Mouse (Mus musculus) lung, adult 2 months (tissue): Measurements from ENCODE around the gene Cd200. TPM values are rescaled to one million over a fixed set of nuclear protein-coding genes. Genes with fewer than 3 reads are reported as not detected.

ENCODE experiments used
- DNase-seq: peaks from one replicate; pipeline ENCODE4 v3.0.0; 2022
- H3K4me1 ChIP-seq: fragments of 200-500 bp; 2 replicates; pipeline ENCODE4 v1.6.1; 2011; ENCODE audit warnings: low read length; ENCODE audit not compliant: control insufficient read depth, insufficient read depth
- H3K4me3 ChIP-seq: fragments of 200-500 bp; replicated peaks from 2 replicates; pipeline ENCODE3; 2011; ENCODE audit warnings: low read depth, mild to moderate bottlenecking, control low read depth, low read length; ENCODE audit errors: extremely low read depth
- CTCF ChIP-seq: fragments of 200-500 bp; IDR thresholded peaks from 2 replicates; pipeline ENCODE4 v1.5.1; 2011; ENCODE audit warnings: mild to moderate bottlenecking, low read length, control low read depth; ENCODE audit not compliant: insufficient read depth
- POLR2A ChIP-seq: fragments of 200-500 bp; IDR thresholded peaks from 2 replicates; pipeline ENCODE4 v1.6.1; 2011; ENCODE audit warnings: low read depth, mild to moderate bottlenecking, control low read depth, low read length, borderline replicate concordance; ENCODE audit errors: extremely low read depth
- WGBS: fragments of 180-500 bp; shearing (Covaris S2); methylation state at CpG from one replicate; pipeline ENCODE4 v1.1.7; 2018; 5-methylcytosine and 5-hydroxymethylcytosine counted together
- polyA plus RNA-seq: library from polyadenylated mRNA; depleted of rRNA; stranded (reverse); fragments of >200 nt; gene quantifications from 2 replicates; pipeline ENCODE4 v1.2.3, GENCODE M21; 2012

The Cd200 gene
- polyA plus RNA-seq, 1 experiment: 212 TPM

GRCm38 (mm10) chr16:45378959-45379358 is 29.9 kb downstream of the Cd200 start:
- DNase-seq: no peak
- WGBS: 24% methylated on average over 3 of the region's 3 CpGs

DNA sequence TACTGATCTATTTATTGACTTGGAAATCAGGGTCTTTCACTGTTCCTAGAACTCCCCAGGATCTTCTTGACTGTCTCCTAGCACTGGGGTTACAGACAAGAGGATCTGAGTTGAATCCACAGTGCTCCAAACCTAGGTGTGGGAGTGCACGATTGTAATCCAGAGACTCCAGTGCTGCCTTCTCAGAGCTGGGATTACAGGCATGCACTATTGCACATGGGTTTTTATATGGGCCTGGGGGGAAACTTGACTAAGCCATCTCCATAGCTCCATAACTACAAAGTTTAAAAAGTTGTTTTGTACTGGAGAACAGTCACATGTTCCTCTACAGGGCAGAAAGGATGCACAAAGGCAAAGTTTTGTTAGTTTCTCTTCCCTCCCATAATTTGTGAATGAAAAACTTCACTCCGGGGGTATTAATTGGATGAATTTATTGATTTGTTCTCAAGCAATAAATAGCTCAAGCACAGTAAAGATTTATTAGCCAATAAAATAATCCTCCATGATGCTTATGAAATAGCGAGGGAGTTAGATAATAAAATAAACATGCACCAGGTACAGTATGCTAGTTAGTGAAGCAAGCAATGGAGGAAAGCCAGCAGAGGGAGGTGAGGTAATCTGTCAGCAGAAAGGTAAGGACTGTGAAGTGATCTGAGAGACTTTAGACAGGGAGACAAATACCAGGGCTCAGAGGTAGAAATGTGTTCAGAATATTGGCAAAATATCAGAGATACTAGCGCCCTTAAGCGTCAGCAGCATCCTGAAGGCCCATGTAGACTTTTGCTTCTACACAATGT is 30.5 kb downstream of the Cd200 start:
- no peak for TF ChIP-seq POLR2A
- no peak for TF ChIP-seq CTCF
- no peak for DNase-seq
- WGBS: 67% methylated on average over 5 of the region's 5 CpGs
- Histone ChIP-seq H3K4me3 (no peak overlapping the region), H3K4me1 (peaks cover 19% of the 10 kb centered on the region)

More at GRCm38 (mm10) chr16:45378959-45379358, 29.9 kb downstream of the Cd200 start:
- H3K4me1 ChIP-seq: peaks cover 24% of the 10 kb centered on the region
- H3K4me3 ChIP-seq: no peak overlapping the region
- TF ChIP-seq POLR2A: no peak
- no peak for TF ChIP-seq CTCF

DNA sequence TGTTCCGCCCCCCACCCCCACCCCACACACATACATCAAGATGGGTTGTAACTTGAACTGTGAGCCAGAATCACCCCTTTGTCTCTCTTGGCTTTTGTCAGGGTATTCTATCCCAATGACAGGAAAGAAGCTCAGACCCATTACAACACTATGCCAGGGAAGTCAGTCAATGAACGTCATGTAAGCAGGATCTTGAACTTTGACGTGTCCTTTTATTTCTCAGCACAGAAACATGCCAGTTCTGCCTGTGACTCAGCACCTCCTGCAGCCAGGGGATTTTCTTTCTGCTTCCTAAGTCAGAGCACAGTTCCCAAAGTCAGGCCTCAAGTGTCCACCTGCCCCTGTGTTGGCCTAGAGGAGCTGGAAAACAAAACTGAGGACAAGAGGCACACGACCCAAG is 31.5 kb downstream of the Cd200 start:
- DNase-seq: no peak
- peaks cover 14% of the 10 kb centered on the region for H3K4me1 ChIP-seq
- 63% methylated on average over 4 of the region's 4 CpGs for WGBS
- H3K4me3 ChIP-seq: no peak overlapping the region
- TF ChIP-seq CTCF (no peak), POLR2A (no peak)

DNA sequence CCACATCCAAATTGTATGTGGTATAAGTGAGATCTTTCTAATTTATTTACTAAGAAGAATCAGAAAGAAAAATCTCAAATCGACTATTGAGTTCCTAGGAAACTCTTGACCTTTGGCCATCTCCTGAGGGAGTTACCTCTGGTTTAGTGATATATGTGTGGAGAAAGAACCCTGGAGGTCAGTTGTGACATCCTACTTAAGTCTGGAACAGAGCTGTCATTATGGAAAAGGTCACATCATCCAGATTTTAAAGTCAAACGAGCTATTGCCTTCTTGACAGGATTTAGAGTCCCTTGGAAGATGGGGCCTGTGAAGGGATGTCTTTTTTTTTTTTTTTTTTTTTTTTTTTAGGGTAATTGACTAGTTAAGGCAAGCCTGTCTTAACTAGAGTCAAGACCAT is 32.0 kb downstream of the Cd200 start:
- H3K4me1 ChIP-seq: peaks cover 14% of the 10 kb centered on the region
- DNase-seq: no peak
- no peak for TF ChIP-seq POLR2A
- no peak for TF ChIP-seq CTCF
- H3K4me3 ChIP-seq: no peak overlapping the region
- WGBS: 56% methylated on average over 2 of the region's 2 CpGs

DNA sequence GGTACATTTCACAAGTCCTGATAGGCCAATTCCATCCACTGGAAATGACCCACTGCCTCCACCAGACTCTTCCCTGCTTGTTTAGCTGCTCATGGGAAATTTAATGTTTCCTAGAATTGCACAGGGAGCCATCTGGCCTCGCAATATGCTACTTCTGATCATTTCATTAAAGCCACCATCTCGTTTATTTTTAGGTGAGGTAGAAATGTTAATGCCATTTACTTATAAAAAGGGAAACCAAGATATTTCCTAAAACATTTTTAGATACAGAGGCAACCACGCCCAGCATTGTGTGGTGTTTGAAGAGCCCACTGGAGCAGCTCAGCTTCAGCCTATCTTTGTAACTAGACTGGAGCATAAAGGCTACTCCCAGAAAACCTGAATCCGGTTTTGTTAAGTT is 32.6 kb downstream of the Cd200 start:
- no peak for DNase-seq
- TF ChIP-seq CTCF (no peak), POLR2A (no peak)
- Histone ChIP-seq H3K4me1 (peaks cover 15% of the 10 kb centered on the region), H3K4me3 (no peak overlapping the region)
- WGBS: 52% methylated on average over 4 of the region's 4 CpGs

- TF ChIP-seq POLR2A: no peak
- no peak for TF ChIP-seq CTCF
- Histone ChIP-seq H3K4me3 (no peak overlapping the region), H3K4me1 (peaks cover 21% of the 10 kb centered on the region)
- DNase-seq: no peak
- 36% methylated on average over 2 of the region's 2 CpGs for WGBS
Measured at GRCm38 (mm10) chr16:45375506-45376225, 33.2 kb downstream of the Cd200 start.

DNA sequence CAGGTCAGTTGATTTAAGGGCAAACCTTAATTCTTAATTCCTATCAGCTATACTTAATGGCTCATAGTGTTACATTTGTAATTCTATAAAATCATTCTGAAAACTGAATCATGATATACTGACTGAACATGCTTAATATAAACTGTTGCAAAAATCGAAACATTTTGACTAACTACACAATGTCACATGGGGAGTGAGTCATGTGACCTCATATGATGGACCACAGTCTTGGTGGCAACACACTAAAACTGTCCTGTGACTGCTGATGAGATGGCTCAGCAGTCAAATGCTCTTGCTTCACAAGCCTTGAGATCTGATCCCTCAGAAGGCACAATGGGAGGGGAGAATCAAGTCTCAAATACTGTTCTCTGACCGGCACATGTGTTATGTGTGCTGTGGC is 34.8 kb downstream of the Cd200 start:
- H3K4me1 ChIP-seq: peaks cover 22% of the 10 kb centered on the region
- TF ChIP-seq POLR2A (no peak), CTCF (no peak)
- WGBS: 89% methylated on average over 2 of the region's 2 CpGs
- H3K4me3 ChIP-seq: no peak overlapping the region
- no peak for DNase-seq

DNA sequence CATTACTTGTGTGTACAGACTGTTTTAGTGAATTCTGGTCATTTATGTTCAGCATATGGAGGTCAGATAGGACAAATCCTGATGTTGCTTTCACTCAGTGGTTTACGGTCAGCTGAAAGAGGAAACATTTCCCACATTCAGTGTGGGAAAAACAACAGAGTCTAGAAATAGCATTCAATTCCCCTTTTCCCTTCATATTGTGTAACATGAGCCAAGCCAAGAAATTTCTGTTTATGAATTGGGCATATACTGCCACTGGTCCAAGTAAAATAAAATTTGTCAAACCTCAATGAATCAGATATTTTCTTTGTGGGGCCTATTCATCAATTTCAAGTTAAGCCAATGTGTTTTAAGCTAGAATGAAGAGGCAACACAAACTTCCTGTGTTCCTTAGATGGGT is 37.8 kb downstream of the Cd200 start:
- H3K4me1 ChIP-seq: peaks cover 19% of the 10 kb centered on the region
- DNase-seq: no peak
- 37% methylated on average over 1 of the region's 1 CpGs for WGBS
- no peak overlapping the region for H3K4me3 ChIP-seq
- TF ChIP-seq CTCF (no peak), POLR2A (no peak)

DNA sequence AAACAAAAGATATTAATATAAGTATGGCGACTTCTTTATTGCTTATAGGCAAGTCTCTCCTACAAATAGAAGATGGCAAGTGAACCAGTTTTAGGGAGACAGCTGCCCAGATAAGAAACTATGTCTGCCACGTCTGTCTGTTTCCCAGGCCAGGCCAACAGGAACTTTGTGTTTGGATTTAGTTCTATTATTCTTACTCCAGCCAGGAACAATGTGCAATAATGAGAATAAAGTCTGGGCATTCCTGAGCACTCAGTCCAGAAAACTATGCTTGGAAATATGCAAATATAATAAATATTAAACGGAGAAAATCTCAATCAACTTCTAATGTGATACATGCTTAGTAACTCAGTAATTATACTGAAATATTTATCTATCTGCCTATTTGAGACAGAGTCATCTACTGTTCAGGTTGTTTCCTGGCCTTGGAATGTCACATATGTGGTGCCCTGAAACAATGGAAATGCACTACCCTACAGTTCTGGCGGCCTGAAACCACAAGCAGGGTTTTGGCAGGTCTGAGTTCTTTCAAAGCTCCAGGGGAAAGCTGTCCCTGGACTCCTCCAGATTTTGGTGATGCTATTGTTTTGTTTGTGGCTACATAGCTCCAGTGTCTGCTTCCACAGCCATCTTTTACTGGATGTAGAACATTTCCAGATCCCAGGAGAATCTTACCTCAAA is 39.4 kb downstream of the Cd200 start:
- Histone ChIP-seq H3K4me3 (no peak overlapping the region), H3K4me1 (peaks cover 20% of the 10 kb centered on the region)
- TF ChIP-seq POLR2A (no peak), CTCF (no peak)
- WGBS: 47% methylated on average over 4 of the region's 4 CpGs
- no peak for DNase-seq
